Mouse (Mus musculus) megakaryocyte, embryonic 14.5 days (primary cell): Measurements from ENCODE around the gene Usp46. TPM values are rescaled to one million over a fixed set of nuclear protein-coding genes. Genes with fewer than 3 reads are reported as not detected.

ENCODE experiments used
- H3K27me3 ChIP-seq: replicated peaks from 2 replicates; pipeline ENCODE3; 2012; ENCODE audit warnings: inconsistent platforms
- H3K36me3 ChIP-seq: replicated peaks from 2 replicates; pipeline ENCODE3; 2012; ENCODE audit warnings: low read length, inconsistent platforms, mixed read lengths
- H3K4me1 ChIP-seq: 2 replicates; pipeline ENCODE4 v1.6.1; 2012; ENCODE audit warnings: inconsistent platforms
- H3K4me3 ChIP-seq: replicated peaks from 2 replicates; pipeline ENCODE3; 2012; ENCODE audit warnings: moderate library complexity, mild to moderate bottlenecking, inconsistent platforms
- H3K9me3 ChIP-seq: 2 replicates; pipeline ENCODE4 v1.6.1; 2012; ENCODE audit warnings: inconsistent platforms
- FLI1 ChIP-seq: IDR thresholded peaks from 2 replicates; pipeline ENCODE4 v1.6.1; 2012; ENCODE audit warnings: low read length, inconsistent platforms, mixed read lengths
- GATA1 ChIP-seq: IDR thresholded peaks from 3 replicates; pipeline ENCODE4 v1.6.1; 2012; ENCODE audit warnings: mixed read lengths, low read length, inconsistent platforms, borderline replicate concordance
- polyA plus RNA-seq: library from polyadenylated mRNA; stranded (reverse); fragments of >175 nt; gene quantifications from 2 replicates; pipeline ENCODE4 v1.2.3, GENCODE M21; 2012; ENCODE audit warnings: low replicate concordance; ENCODE audit not compliant: insufficient read depth

Usp46 gene
- polyA plus RNA-seq, 1 experiment, result 1.5 TPM

- H3K4me3 ChIP-seq, result no peak overlapping the region
- peaks cover 13% of the 10 kb centered on the region for H3K4me1 ChIP-seq
- no peaks in the 10 kb centered on the region for H3K9me3 ChIP-seq
- TF ChIP-seq FLI1 (no peak), GATA1 (no peak)
- H3K36me3 ChIP-seq, result peaks cover 91% of the 10 kb centered on the region
- no peaks in the 10 kb centered on the region for H3K27me3 ChIP-seq
These were observed 39.3 kb downstream of the Usp46 start for GRCm38 (mm10) chr5:74028691-74029479.

- H3K27me3 ChIP-seq, result no peaks in the 10 kb centered on the region
- peaks cover 91% of the 10 kb centered on the region for H3K36me3 ChIP-seq
- no peaks in the 10 kb centered on the region for H3K9me3 ChIP-seq
- H3K4me3 ChIP-seq, result no peak overlapping the region
- peaks cover 13% of the 10 kb centered on the region for H3K4me1 ChIP-seq
- no peak for TF ChIP-seq GATA1
- no peak for TF ChIP-seq FLI1
These were observed 40.0 kb downstream of the Usp46 start for GRCm38 (mm10) chr5:74028221-74028620.

- Histone ChIP-seq H3K4me1 (peaks cover 17% of the 10 kb centered on the region), H3K27me3 (no peaks in the 10 kb centered on the region), H3K9me3 (peaks cover 5% of the 10 kb centered on the region), H3K4me3 (no peak overlapping the region), H3K36me3 (peaks cover 90% of the 10 kb centered on the region)
- TF ChIP-seq FLI1 (no peak), GATA1 (no peak)
These were observed 47.7 kb downstream of the Usp46 start for GRCm38 (mm10) chr5:74020506-74020905.

- H3K36me3 ChIP-seq, result peaks cover 92% of the 10 kb centered on the region
- no peak for TF ChIP-seq GATA1
- TF ChIP-seq FLI1, result no peak
- peaks cover 5% of the 10 kb centered on the region for H3K9me3 ChIP-seq
- H3K4me3 ChIP-seq, result no peak overlapping the region
- H3K27me3 ChIP-seq, result no peaks in the 10 kb centered on the region
- H3K4me1 ChIP-seq, result peaks cover 17% of the 10 kb centered on the region
These were observed 49.2 kb downstream of the Usp46 start for GRCm38 (mm10) chr5:74018870-74019565.

- Histone ChIP-seq H3K27me3 (no peaks in the 10 kb centered on the region), H3K9me3 (peaks cover 5% of the 10 kb centered on the region), H3K4me3 (no peak overlapping the region), H3K36me3 (peaks cover 94% of the 10 kb centered on the region), H3K4me1 (peaks cover 17% of the 10 kb centered on the region)
- TF ChIP-seq FLI1 (no peak), GATA1 (no peak)
These were observed 50.7 kb downstream of the Usp46 start for GRCm38 (mm10) chr5:74017488-74017887.

- Histone ChIP-seq H3K36me3 (peaks cover 96% of the 10 kb centered on the region), H3K4me3 (no peak overlapping the region), H3K4me1 (peaks cover 37% of the 10 kb centered on the region), H3K27me3 (no peaks in the 10 kb centered on the region), H3K9me3 (no peaks in the 10 kb centered on the region)
- TF ChIP-seq GATA1, result no peak
- no peak for TF ChIP-seq FLI1
These were observed 56.6 kb downstream of the Usp46 start for GRCm38 (mm10) chr5:74011629-74012028.

GRCm38 (mm10) chr5:74007492-74008070, 60.6 kb downstream of the Usp46 start:
- Histone ChIP-seq H3K4me1 (peaks cover 56% of the 10 kb centered on the region), H3K4me3 (no peak overlapping the region), H3K36me3 (peaks cover 93% of the 10 kb centered on the region), H3K9me3 (no peaks in the 10 kb centered on the region), H3K27me3 (no peaks in the 10 kb centered on the region)
- TF ChIP-seq FLI1 (no peak), GATA1 (no peak)

GRCm38 (mm10) chr5:74005936-74006335, 62.3 kb downstream of the Usp46 start:
- TF ChIP-seq FLI1 (no peak), GATA1 (no peak)
- Histone ChIP-seq H3K36me3 (peaks cover 93% of the 10 kb centered on the region), H3K27me3 (no peaks in the 10 kb centered on the region), H3K4me1 (peaks cover 69% of the 10 kb centered on the region), H3K9me3 (no peaks in the 10 kb centered on the region), H3K4me3 (no peak overlapping the region)

GRCm38 (mm10) chr5:74001743-74002142, 66.5 kb downstream of the Usp46 start:
- Histone ChIP-seq H3K4me1 (peaks cover 70% of the 10 kb centered on the region), H3K9me3 (no peaks in the 10 kb centered on the region), H3K4me3 (peak overlapping the region; percentile 47), H3K36me3 (peaks cover 93% of the 10 kb centered on the region), H3K27me3 (no peaks in the 10 kb centered on the region)
- TF ChIP-seq FLI1, result no peak
- no peak for TF ChIP-seq GATA1

GRCm38 (mm10) chr5:73998966-73999365, 69.3 kb downstream of the Usp46 start:
- Histone ChIP-seq H3K27me3 (no peaks in the 10 kb centered on the region), H3K4me3 (no peak overlapping the region), H3K4me1 (peaks cover 67% of the 10 kb centered on the region), H3K36me3 (peaks cover 72% of the 10 kb centered on the region), H3K9me3 (no peaks in the 10 kb centered on the region)
- TF ChIP-seq FLI1 (no peak), GATA1 (no peak)
